Mouse (Mus musculus): Measurements from ENCODE around the gene Eef1b2.
"Not testable (repeated sequence)": the region's sequence is repeated elsewhere in the genome, so short reads cannot be mapped to it uniquely, and the experiment has no call there.

The Eef1b2 gene

GRCm38 (mm10) chr1:63176604-63177421, at the start of gene Eef1b2, which contains the start of gene Ndufs1:
Gene Eef1b2 (plus strand): TSS chr1:63176825.
Gene Ndufs1 (minus strand): TSS chr1:63176833.
- DNase-seq, result peak; percentile 99

GRCm38 (mm10) chr1:63129273-63129672, 47.4 kb upstream of the Eef1b2 start:
- peak; percentile 11 to 34 for DNase-seq

- peak; percentile 48 to 58 for DNase-seq
These were observed 46.6 kb upstream of the Eef1b2 start for GRCm38 (mm10) chr1:63129857-63130690.

GRCm38 (mm10) chr1:63130883-63131282, 45.7 kb upstream of the Eef1b2 start:
- DNase-seq, result no peak

- no peak for DNase-seq
These were observed 44.9 kb upstream of the Eef1b2 start for GRCm38 (mm10) chr1:63131766-63132165.

GRCm38 (mm10) chr1:63134530-63134929, 42.1 kb upstream of the Eef1b2 start:
- DNase-seq, result no peak

- no peak for DNase-seq
These were observed 38.7 kb upstream of the Eef1b2 start for GRCm38 (mm10) chr1:63137971-63138370.

- DNase-seq, result peak; percentile 24 to 50
These were observed 38.0 kb upstream of the Eef1b2 start for GRCm38 (mm10) chr1:63138586-63138985.

GRCm38 (mm10) chr1:63140231-63140630, 36.4 kb upstream of the Eef1b2 start:
- no peak for DNase-seq

GRCm38 (mm10) chr1:63168638-63169037, 8.0 kb upstream of the Eef1b2 start:
- DNase-seq, result no peak

- DNase-seq, result peak in 1 of 2 experiments; percentile 39
These were observed 772 bp upstream of the Eef1b2 start for GRCm38 (mm10) chr1:63175853-63176252.

GRCm38 (mm10) chr1:63176259-63176603, 394 bp upstream of the Eef1b2 start:
- no peak for DNase-seq

GRCm38 (mm10) chr1:63178308-63178707, 1.7 kb downstream of the Eef1b2 start:
- DNase-seq, result no peak

GRCm38 (mm10) chr1:63180122-63180521, 3.5 kb downstream of the Eef1b2 start:
- DNase-seq, result no peak

- not testable (repeated sequence) for DNase-seq
These were observed 4.0 kb downstream of the Eef1b2 start for GRCm38 (mm10) chr1:63180575-63180974.

- peak; percentile 95 to 97 for DNase-seq
These were observed 4.4 kb downstream of the Eef1b2 start for GRCm38 (mm10) chr1:63181019-63181418.

GRCm38 (mm10) chr1:63181480-63181879, 4.9 kb downstream of the Eef1b2 start:
- no peak for DNase-seq

GRCm38 (mm10) chr1:63182212-63182611, 5.6 kb downstream of the Eef1b2 start:
- peak; percentile 66 to 85 for DNase-seq

GRCm38 (mm10) chr1:63182636-63183270, 6.1 kb downstream of the Eef1b2 start:
- DNase-seq, result peak; percentile 30 to 78

- DNase-seq, result not testable (repeated sequence)
These were observed 8.8 kb downstream of the Eef1b2 start for GRCm38 (mm10) chr1:63185430-63185829.

GRCm38 (mm10) chr1:63188536-63188935, 11.9 kb downstream of the Eef1b2 start:
- DNase-seq, result peak; percentile 23 to 47

- DNase-seq, result peak; percentile 23 to 54
These were observed 14.2 kb downstream of the Eef1b2 start for GRCm38 (mm10) chr1:63190851-63191250.

All from kidney, postnatal 36 days (tissue).